Comparison of ENCODE assay signal across 24 mouse cellular contexts in genomic region chr7:105022530-105022929, GRCm38 (mm10). TPM values are rescaled to one million over a fixed set of nuclear protein-coding genes. Genes with fewer than 3 reads are reported as not detected.
DNase-seq lines count a peak whose midpoint lies in the region; TF ChIP-seq lines count a peak whose summit lies in the region.
"Had no signal": no experiment of that assay in that cellular context is flagged by ENCODE, and none has a peak within 500 bp of the region (broad histone marks: within the 10 kb centered on the region; RNA-seq: fewer than 3 reads in every experiment).

No protein-coding gene starts in this region.

- TF ChIP-seq POLR2A in kidney, adult 2 months (IDR thresholded peaks at IDR 0.05; ENCODE audit: low read depth, low read length) = no peak

- H3K36me3 ChIP-seq in kidney, adult 2 months (ENCODE audit: control insufficient read depth, insufficient read depth, low read length) = no peaks in the 10 kb centered on the region
- H3K36me3 ChIP-seq: embryonic facial prominence, embryonic 13.5 days had no signal

- no peak for TF ChIP-seq CTCF in kidney, adult 2 months (conservative IDR thresholded peaks at IDR 0.05; ENCODE audit: insufficient read depth, insufficient read length, low read depth, low read length)

- H3K27ac ChIP-seq in kidney, adult 2 months (ENCODE audit: insufficient read depth, low read depth, low read length) = no peak overlapping the region
- H3K27ac ChIP-seq: embryonic facial prominence, embryonic 13.5 days had no signal

- 22% methylated on average over 1 of the region's 1 CpGs for WGBS in kidney, adult 2 months

- H3K4me3 ChIP-seq in kidney, adult 2 months (ENCODE audit: insufficient read depth, low read depth, low read length) = no peak overlapping the region
- H3K4me3 ChIP-seq: embryonic facial prominence, embryonic 13.5 days; megakaryocyte, embryonic 14.5 days had no signal

- no peaks in the 10 kb centered on the region for H3K27me3 ChIP-seq in kidney, adult 2 months (replicated peaks; ENCODE audit: control insufficient read depth, insufficient read depth, low read length)
- H3K27me3 ChIP-seq: embryonic facial prominence, embryonic 13.5 days; megakaryocyte, embryonic 14.5 days had no signal

- peak; percentile 5 for DNase-seq in embryo, embryonic 10 days (ENCODE audit: low spot score)
- no peak for DNase-seq in embryo, embryonic 9.5 days (ENCODE audit: extremely low spot score)
- DNase-seq in kidney, adult 9 months = peak; percentile 1
- DNase-seq in kidney, adult 2 months = no peak
- DNase-seq in 3134 (ENCODE audit: extremely low read depth, insufficient read length, low spot score) (peak; percentile 1), adipocyte (ENCODE audit: low spot score) (peak; percentile 58)
- no peak for DNase-seq in cerebellum, postnatal 25 days
- no peak for DNase-seq in gastrocnemius, adult 18-20 months (ENCODE audit: low spot score)
- DNase-seq: adrenal gland, postnatal 25 days; cerebellum, adult 9-11 months; heart, adult 11 months; heart, postnatal 10 days; kidney, postnatal 10 days; liver had no signal

- no peaks in the 10 kb centered on the region for H3K4me1 ChIP-seq in kidney, adult 2 months (ENCODE audit: control insufficient read depth, insufficient read depth, low read length)
- H3K4me1 ChIP-seq: embryonic facial prominence, embryonic 13.5 days; megakaryocyte, embryonic 14.5 days had no signal

RNA-seq across cellular contexts. Expression of gene Olfr675, which starts 5.7 kb away (rescaled TPM):
- not detected in 2 replicates for polyA plus RNA-seq in kidney, adult 2 months (2012; rRNA removed)
- total RNA-seq in gastrocnemius, adult 18-20 months (2021) = not detected
- total RNA-seq: adrenal gland, postnatal 25 days; ES-E14; heart, postnatal 10 days; left cerebral cortex, postnatal 14 days had no signal
- polyA plus RNA-seq: embryonic facial prominence, embryonic 13.5 days; forebrain, embryonic 11.5 days; lung, embryonic 16.5 days; neural tube, embryonic 14.5 days; small intestine, adult 2 months; stomach, embryonic 14.5 days; thymus, postnatal 0 days had no signal

RNA-seq across cellular contexts. Expression of gene Olfr676, which starts 10.0 kb away (rescaled TPM):
- not detected in 2 replicates for polyA plus RNA-seq in kidney, adult 2 months (2012; rRNA removed)
- not detected for total RNA-seq in gastrocnemius, adult 18-20 months (2021)
- total RNA-seq: adrenal gland, postnatal 25 days; ES-E14; heart, postnatal 10 days; left cerebral cortex, postnatal 14 days had no signal
- polyA plus RNA-seq: embryonic facial prominence, embryonic 13.5 days; forebrain, embryonic 11.5 days; lung, embryonic 16.5 days; neural tube, embryonic 14.5 days; small intestine, adult 2 months; stomach, embryonic 14.5 days; thymus, postnatal 0 days had no signal

RNA-seq across cellular contexts. Expression of gene Olfr672, which starts 20.7 kb away (rescaled TPM):
- not detected in 2 replicates for polyA plus RNA-seq in kidney, adult 2 months (2012; rRNA removed)
- total RNA-seq in gastrocnemius, adult 18-20 months (2021) = not detected
- total RNA-seq: adrenal gland, postnatal 25 days; ES-E14; heart, postnatal 10 days; left cerebral cortex, postnatal 14 days had no signal
- polyA plus RNA-seq: forebrain, embryonic 11.5 days; lung, embryonic 16.5 days; neural tube, embryonic 14.5 days; small intestine, adult 2 months; stomach, embryonic 14.5 days; thymus, postnatal 0 days had no signal

RNA-seq across cellular contexts. Expression of gene Olfr677, which starts 28.6 kb away (rescaled TPM):
- polyA plus RNA-seq in kidney, adult 2 months (2012; rRNA removed) = not detected in 2 replicates
- total RNA-seq in gastrocnemius, adult 18-20 months (2021) = not detected
- total RNA-seq: adrenal gland, postnatal 25 days; ES-E14; heart, postnatal 10 days; left cerebral cortex, postnatal 14 days had no signal
- polyA plus RNA-seq: embryonic facial prominence, embryonic 13.5 days; forebrain, embryonic 11.5 days; lung, embryonic 16.5 days; neural tube, embryonic 14.5 days; small intestine, adult 2 months; stomach, embryonic 14.5 days; thymus, postnatal 0 days had no signal

RNA-seq across cellular contexts. Expression of gene Olfr678, which starts 41.7 kb away (rescaled TPM):
- polyA plus RNA-seq in kidney, adult 2 months (2012; rRNA removed) = not detected in 2 replicates
- not detected for total RNA-seq in gastrocnemius, adult 18-20 months (2021)
- total RNA-seq: adrenal gland, postnatal 25 days; ES-E14; heart, postnatal 10 days; left cerebral cortex, postnatal 14 days had no signal
- polyA plus RNA-seq: forebrain, embryonic 11.5 days; lung, embryonic 16.5 days; neural tube, embryonic 14.5 days; small intestine, adult 2 months; stomach, embryonic 14.5 days; thymus, postnatal 0 days had no signal

Comparison
In these comparisons a context has a peak if more than half of its experiments do, and no peak if none do; other contexts are left out.
1. DNase-seq: peak in embryo, embryonic 10 days (single experiment), kidney, adult 9 months (single experiment), 3134 (single experiment) and adipocyte (single experiment); none in embryo, embryonic 9.5 days (single experiment), kidney, adult 2 months (single experiment), cerebellum, postnatal 25 days (0 of 2) and gastrocnemius, adult 18-20 months (single experiment).